Mouse (Mus musculus): ENCODE data around the gene 1700001P01Rik. TPM values are rescaled to one million over a fixed set of nuclear protein-coding genes. Genes with fewer than 3 reads are reported as not detected.
"Not testable (repeated sequence)": the region's sequence is repeated elsewhere in the genome, so short reads cannot be mapped to it uniquely, and the experiment has no call there.

1700001P01Rik gene
- total and polyA plus RNA-seq, 2 experiments from 2014 or later, result not detected

- peak within 1 kb of the TSS; percentile 89 for H3K27ac ChIP-seq (ENCODE audit: low read depth)
- DNase-seq (ENCODE audit: low spot score), result no peak
- no peak for TF ChIP-seq CTCF (IDR thresholded peaks at IDR 0.05; ENCODE audit: low read depth)
- no peak for TF ChIP-seq EP300 (IDR thresholded peaks at IDR 0.05; ENCODE audit: low read depth)
- H3K36me3 ChIP-seq (replicated peaks; ENCODE audit: control insufficient read depth, insufficient read depth, low read length), result no peaks in the 10 kb centered on the region
- no peaks in the 10 kb centered on the region for H3K27me3 ChIP-seq (ENCODE audit: control insufficient read depth, insufficient read depth, low read length)
- peak within 1 kb of the TSS; percentile 72 for H3K9ac ChIP-seq (replicated peaks; ENCODE audit: low read depth, low read length)
- peak within 1 kb of the TSS; percentile 90 for H3K4me2 ChIP-seq (ENCODE audit: low read depth, low read length)
- H3K9me3 ChIP-seq (replicated peaks; ENCODE audit: control insufficient read depth, low read length), result no peaks in the 10 kb centered on the region
- H3K4me1 ChIP-seq (ENCODE audit: control insufficient read depth, insufficient read depth), result peaks cover 20% of the 10 kb centered on the region
- peak within 1 kb of the TSS; percentile 89 for H3K4me3 ChIP-seq (ENCODE audit: low read depth, low read length)
- 2% methylated on average over 11 of the region's 11 CpGs for WGBS
- ATAC-seq (ENCODE audit: insufficient read depth, low read depth), result peak; percentile 12; the same call in 1 of the 2 replicates
These were observed 23.0 kb upstream of the 1700001P01Rik start, which contains the start of gene Lasp1 for GRCm38 (mm10) chr11:97798782-97799145. Lasp1 (plus strand) TSS chr11:97799000.

- no peaks in the 10 kb centered on the region for H3K36me3 ChIP-seq (replicated peaks; ENCODE audit: control insufficient read depth, insufficient read depth, low read length)
- TF ChIP-seq EP300 (IDR thresholded peaks at IDR 0.05; ENCODE audit: low read depth) (no peak), CTCF (IDR thresholded peaks at IDR 0.05; ENCODE audit: low read depth) (no peak)
- H3K27ac ChIP-seq (ENCODE audit: low read depth), result no peak overlapping the region
- no peak for DNase-seq (ENCODE audit: low spot score)
- no peaks in the 10 kb centered on the region for H3K9me3 ChIP-seq (replicated peaks; ENCODE audit: control insufficient read depth, low read length)
- H3K9ac ChIP-seq (replicated peaks; ENCODE audit: low read depth, low read length), result no peak overlapping the region
- H3K4me1 ChIP-seq (ENCODE audit: control insufficient read depth, insufficient read depth), result peaks cover 18% of the 10 kb centered on the region
- no peak overlapping the region for H3K4me3 ChIP-seq (ENCODE audit: low read depth, low read length)
- no peak for ATAC-seq (ENCODE audit: insufficient read depth, low read depth)
- 50% methylated on average over 8 of the region's 8 CpGs for WGBS
- H3K4me2 ChIP-seq (ENCODE audit: low read depth, low read length), result no peak overlapping the region
- H3K27me3 ChIP-seq (ENCODE audit: control insufficient read depth, insufficient read depth, low read length), result no peaks in the 10 kb centered on the region
These were observed 22.3 kb upstream of the 1700001P01Rik start for GRCm38 (mm10) chr11:97798083-97798435.

GRCm38 (mm10) chr11:97797369-97798082 lies 21.8 kb upstream of the 1700001P01Rik start:
- H3K27ac ChIP-seq (ENCODE audit: low read depth), result no peak overlapping the region
- H3K36me3 ChIP-seq (replicated peaks; ENCODE audit: control insufficient read depth, insufficient read depth, low read length), result no peaks in the 10 kb centered on the region
- no peaks in the 10 kb centered on the region for H3K9me3 ChIP-seq (replicated peaks; ENCODE audit: control insufficient read depth, low read length)
- no peak overlapping the region for H3K4me3 ChIP-seq (ENCODE audit: low read depth, low read length)
- no peak for TF ChIP-seq EP300 (IDR thresholded peaks at IDR 0.05; ENCODE audit: low read depth)
- TF ChIP-seq CTCF (IDR thresholded peaks at IDR 0.05; ENCODE audit: low read depth), result no peak
- H3K27me3 ChIP-seq (ENCODE audit: control insufficient read depth, insufficient read depth, low read length), result no peaks in the 10 kb centered on the region
- WGBS, result 63% methylated on average over 15 of the region's 15 CpGs
- ATAC-seq (ENCODE audit: insufficient read depth, low read depth) (no peak), DNase-seq (ENCODE audit: low spot score) (no peak)
- H3K9ac ChIP-seq (replicated peaks; ENCODE audit: low read depth, low read length), result no peak overlapping the region
- H3K4me2 ChIP-seq (ENCODE audit: low read depth, low read length), result no peak overlapping the region
- peaks cover 16% of the 10 kb centered on the region for H3K4me1 ChIP-seq (ENCODE audit: control insufficient read depth, insufficient read depth)

- WGBS, result 7% methylated on average over 6 of the region's 6 CpGs
- no peaks in the 10 kb centered on the region for H3K36me3 ChIP-seq (replicated peaks; ENCODE audit: control insufficient read depth, insufficient read depth, low read length)
- DNase-seq (ENCODE audit: low spot score), result no peak
- no peak for ATAC-seq (ENCODE audit: insufficient read depth, low read depth)
- H3K4me2 ChIP-seq (ENCODE audit: low read depth, low read length), result no peak overlapping the region
- no peak for TF ChIP-seq EP300 (IDR thresholded peaks at IDR 0.05; ENCODE audit: low read depth)
- TF ChIP-seq CTCF (IDR thresholded peaks at IDR 0.05; ENCODE audit: low read depth), result peak; percentile 29; the same call in 1 of the 2 replicates
- H3K4me3 ChIP-seq (ENCODE audit: low read depth, low read length), result no peak overlapping the region
- no peaks in the 10 kb centered on the region for H3K9me3 ChIP-seq (replicated peaks; ENCODE audit: control insufficient read depth, low read length)
- H3K27me3 ChIP-seq (ENCODE audit: control insufficient read depth, insufficient read depth, low read length), result no peaks in the 10 kb centered on the region
- peaks cover 10% of the 10 kb centered on the region for H3K4me1 ChIP-seq (ENCODE audit: control insufficient read depth, insufficient read depth)
- H3K27ac ChIP-seq (ENCODE audit: low read depth), result no peak overlapping the region
- no peak overlapping the region for H3K9ac ChIP-seq (replicated peaks; ENCODE audit: low read depth, low read length)
These were observed 21.2 kb upstream of the 1700001P01Rik start for GRCm38 (mm10) chr11:97796910-97797309.

GRCm38 (mm10) chr11:97793165-97793564 lies 17.4 kb upstream of the 1700001P01Rik start:
- Histone ChIP-seq H3K27ac (ENCODE audit: low read depth) (no peak overlapping the region), H3K4me2 (ENCODE audit: low read depth, low read length) (no peak overlapping the region), H3K4me1 (ENCODE audit: control insufficient read depth, insufficient read depth) (no peaks in the 10 kb centered on the region), H3K4me3 (ENCODE audit: low read depth, low read length) (no peak overlapping the region), H3K27me3 (ENCODE audit: control insufficient read depth, insufficient read depth, low read length) (no peaks in the 10 kb centered on the region), H3K36me3 (replicated peaks; ENCODE audit: control insufficient read depth, insufficient read depth, low read length) (no peaks in the 10 kb centered on the region), H3K9me3 (replicated peaks; ENCODE audit: control insufficient read depth, low read length) (no peaks in the 10 kb centered on the region), H3K9ac (replicated peaks; ENCODE audit: low read depth, low read length) (no peak overlapping the region)
- DNase-seq (ENCODE audit: low spot score) (no peak), ATAC-seq (ENCODE audit: insufficient read depth, low read depth) (no peak)
- WGBS, result 0% methylated on average over 2 of the region's 2 CpGs
- peak; percentile 66 for TF ChIP-seq CTCF (IDR thresholded peaks at IDR 0.05; ENCODE audit: low read depth)
- TF ChIP-seq EP300 (IDR thresholded peaks at IDR 0.05; ENCODE audit: low read depth), result no peak

- not testable (repeated sequence) for H3K4me2 ChIP-seq (ENCODE audit: low read depth, low read length); H3K27ac ChIP-seq (ENCODE audit: low read depth); DNase-seq (ENCODE audit: low spot score); ATAC-seq (ENCODE audit: insufficient read depth, low read depth); H3K4me1 ChIP-seq (ENCODE audit: control insufficient read depth, insufficient read depth); H3K27me3 ChIP-seq (ENCODE audit: control insufficient read depth, insufficient read depth, low read length); H3K9me3 ChIP-seq (replicated peaks; ENCODE audit: control insufficient read depth, low read length); H3K9ac ChIP-seq (replicated peaks; ENCODE audit: low read depth, low read length); H3K4me3 ChIP-seq (ENCODE audit: low read depth, low read length); H3K36me3 ChIP-seq (replicated peaks; ENCODE audit: control insufficient read depth, insufficient read depth, low read length)
- WGBS, result 64% methylated on average over 2 of the region's 2 CpGs
These were observed 15.2 kb upstream of the 1700001P01Rik start for GRCm38 (mm10) chr11:97790778-97791438.

Data from heart, postnatal 0 days (tissue).